Mouse (Mus musculus) liver, postnatal 0 days (tissue): ENCODE data around the gene Fbxo47. TPM values are rescaled to one million over a fixed set of nuclear protein-coding genes. Genes with fewer than 3 reads are reported as not detected.

Experiments used
- ATAC-seq: fragments of 200-750 bp; cut with Nextera tagmentation; 2 replicates; pipeline ENCODE4 v1.8.0; 2017; ENCODE audit warnings: mild to moderate bottlenecking, moderate library complexity
- DNase-seq: peaks from one replicate; pipeline ENCODE4 v3.0.0-alpha.2; 2016
- H3K27ac ChIP-seq: fragments of 300-500 bp; sonication (generic); 2 replicates; pipeline ENCODE4 v1.5.1; 2014; ENCODE audit warnings: antibody characterized with exemption, moderate library complexity, mild to moderate bottlenecking, low read depth
- H3K27me3 ChIP-seq: fragments of 300-500 bp; sonication (generic); 2 replicates; pipeline ENCODE4 v1.6.1; 2014; ENCODE audit warnings: low read length, control low read depth, mixed read lengths; ENCODE audit not compliant: insufficient read depth
- H3K36me3 ChIP-seq: fragments of 300-500 bp; sonication (generic); replicated peaks from 2 replicates; pipeline ENCODE4 v1.6.1; 2014; ENCODE audit warnings: mild to moderate bottlenecking, control low read depth, low read length, moderate library complexity, mixed read lengths; ENCODE audit not compliant: insufficient read depth
- H3K4me1 ChIP-seq: fragments of 300-500 bp; sonication (generic); 2 replicates; pipeline ENCODE4 v1.6.1; 2014; ENCODE audit warnings: antibody characterized with exemption, mild to moderate bottlenecking, control low read depth; ENCODE audit not compliant: insufficient read depth
- H3K4me2 ChIP-seq: fragments of 300-500 bp; sonication (generic); 2 replicates; pipeline ENCODE4 v1.6.1; 2014; ENCODE audit warnings: low read depth, mild to moderate bottlenecking, low read length, moderate library complexity, mixed read lengths
- H3K4me3 ChIP-seq: fragments of 300-500 bp; sonication (generic); 2 replicates; pipeline ENCODE4 v1.5.1; 2014; ENCODE audit warnings: low read depth, low read length
- H3K9ac ChIP-seq: fragments of 300-500 bp; sonication (generic); replicated peaks from 2 replicates; pipeline ENCODE4 v1.6.1; 2014; ENCODE audit warnings: mild to moderate bottlenecking, moderate library complexity
- H3K9me3 ChIP-seq: fragments of 300-500 bp; sonication (generic); 2 replicates; pipeline ENCODE4 v1.6.1; 2016; ENCODE audit warnings: mild to moderate bottlenecking, control low read depth, low read length, mixed read lengths
- CTCF ChIP-seq: sonication (generic); IDR thresholded peaks from 2 replicates; pipeline ENCODE4 v1.5.1; 2016; ENCODE audit warnings: antibody characterized with exemption, low read depth
- EP300 ChIP-seq: IDR thresholded peaks from 2 replicates; pipeline ENCODE4 v1.6.1; 2016; ENCODE audit warnings: antibody characterized with exemption, low read depth, mild to moderate bottlenecking
- WGBS: fragments of 180-500 bp; shearing (Covaris S2); extraction: QIAGEN DNeasy Blood & Tissue Kit; methylation state at CpG from one replicate; pipeline ENCODE4 v1.1.7; 2014; ENCODE audit not compliant: insufficient replicate concordance; 5-methylcytosine and 5-hydroxymethylcytosine counted together
- polyA plus RNA-seq: library from polyadenylated mRNA; unstranded; fragments of >200 nt; fragmentation: Nextera tagmentation; extraction: Ambion mirVana; gene quantifications from 2 replicates; pipeline ENCODE4 v1.2.1, GENCODE M21; 2015

The Fbxo47 gene
- 0.26 and 0.27 TPM in 2 replicates for polyA plus RNA-seq

DNA sequence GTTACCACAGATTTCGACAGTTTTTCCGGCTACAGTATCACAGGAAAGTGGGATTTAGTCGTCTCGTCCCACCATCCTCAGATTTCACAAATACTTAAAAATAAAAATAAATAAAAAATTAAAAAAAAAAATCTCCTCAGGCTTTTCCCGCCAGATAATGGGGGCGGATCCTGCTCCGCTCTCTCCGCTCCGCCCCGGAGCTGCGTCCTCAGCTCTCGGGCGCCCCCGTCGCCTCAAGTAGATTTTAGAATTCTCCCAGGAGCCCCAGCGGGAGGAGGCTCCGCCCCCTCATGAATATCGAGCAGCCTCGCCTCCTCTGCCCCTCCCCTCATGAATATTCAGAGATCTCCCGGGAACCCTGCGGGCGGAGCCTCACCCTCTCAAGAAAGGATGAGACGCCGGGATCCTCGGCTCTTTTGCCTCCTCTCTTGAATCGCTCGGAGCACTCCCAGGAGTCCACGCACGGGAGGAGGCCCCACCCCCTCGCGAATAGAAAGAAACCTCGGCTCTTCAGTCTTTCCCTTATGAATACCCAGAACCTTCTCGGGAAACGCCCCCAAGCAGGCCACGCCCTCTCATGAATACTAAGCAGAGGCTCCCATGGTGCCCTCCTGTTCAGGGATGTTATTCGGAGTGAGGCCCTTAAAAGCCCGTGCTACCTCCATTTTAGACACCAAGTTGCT lies at the start of gene Fbxo47:
Gene Fbxo47, minus strand, starts transcription at position 237 of the 683 bp plus-strand sequence.
- WGBS: 2% methylated on average over 37 of the region's 37 CpGs
- TF ChIP-seq CTCF (peak; percentile 77), EP300 (peak; percentile 33; the same call in 1 of the 2 replicates)
- H3K4me3 ChIP-seq: peak within 1 kb of the TSS; percentile 62
- no peaks in the 10 kb centered on the region for H3K9me3 ChIP-seq
- DNase-seq (peak; percentile 96), ATAC-seq (peak; percentile 96)
- peaks cover 4% of the 10 kb centered on the region; the same call in 1 of the 2 replicates for H3K4me1 ChIP-seq
- H3K4me2 ChIP-seq: peak within 1 kb of the TSS; percentile 69
- H3K27ac ChIP-seq: peak within 1 kb of the TSS; percentile 83
- H3K27me3 ChIP-seq: no peaks in the 10 kb centered on the region
- H3K36me3 ChIP-seq: no peaks in the 10 kb centered on the region
- H3K9ac ChIP-seq: peak within 1 kb of the TSS; percentile 63

- 76% methylated on average over 1 of the region's 1 CpGs for WGBS
- Histone ChIP-seq H3K4me1 (no peaks in the 10 kb centered on the region; the same call in 1 of the 2 replicates), H3K4me2 (no peak overlapping the region), H3K9me3 (no peaks in the 10 kb centered on the region), H3K27me3 (no peaks in the 10 kb centered on the region), H3K27ac (no peak overlapping the region), H3K4me3 (no peak overlapping the region), H3K9ac (no peak overlapping the region), H3K36me3 (no peaks in the 10 kb centered on the region)
- TF ChIP-seq EP300: no peak
- TF ChIP-seq CTCF: no peak
- DNase-seq (no peak), ATAC-seq (no peak)
Observed at GRCm38 (mm10) chr11:97933553-97933952, 49.6 kb upstream of the Fbxo47 start.

DNA sequence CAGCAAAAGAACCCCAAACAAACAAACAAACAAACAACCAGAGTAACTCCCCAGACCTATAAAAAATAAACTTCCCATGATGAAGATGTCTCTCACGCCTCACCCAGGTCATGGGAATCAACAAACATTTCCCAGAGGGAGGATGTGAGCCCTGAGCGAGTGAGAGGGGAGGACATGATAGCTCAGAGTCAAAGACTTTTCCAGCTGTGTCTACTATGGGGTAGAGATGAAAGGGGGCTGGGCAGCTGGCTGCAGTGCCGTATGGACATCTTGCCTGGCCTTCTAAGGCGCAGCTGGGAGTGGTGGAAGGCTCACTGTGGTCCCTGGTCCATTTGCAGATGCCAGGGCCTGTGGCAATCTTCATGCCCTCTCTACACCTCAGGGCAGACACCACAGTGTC lies 45.0 kb upstream of the Fbxo47 start:
- ATAC-seq (no peak), DNase-seq (no peak)
- no peaks in the 10 kb centered on the region for H3K36me3 ChIP-seq
- H3K4me1 ChIP-seq: no peaks in the 10 kb centered on the region
- H3K9me3 ChIP-seq: no peaks in the 10 kb centered on the region
- TF ChIP-seq EP300: no peak
- no peak for TF ChIP-seq CTCF
- H3K27ac ChIP-seq: no peak overlapping the region
- no peak overlapping the region for H3K4me3 ChIP-seq
- no peaks in the 10 kb centered on the region for H3K27me3 ChIP-seq
- WGBS: 66% methylated on average over 4 of the region's 4 CpGs
- H3K9ac ChIP-seq: no peak overlapping the region
- no peak overlapping the region for H3K4me2 ChIP-seq

GRCm38 (mm10) chr11:97924217-97924616 lies 40.3 kb upstream of the Fbxo47 start:
- TF ChIP-seq EP300 (no peak), CTCF (no peak)
- ATAC-seq: no peak
- no peak overlapping the region for H3K9ac ChIP-seq
- 84% methylated on average over 10 of the region's 10 CpGs for WGBS
- no peak overlapping the region for H3K27ac ChIP-seq
- no peak for DNase-seq
- no peak overlapping the region for H3K4me2 ChIP-seq
- H3K4me3 ChIP-seq: no peak overlapping the region
- H3K36me3 ChIP-seq: no peaks in the 10 kb centered on the region
- H3K9me3 ChIP-seq: no peaks in the 10 kb centered on the region
- H3K4me1 ChIP-seq: no peaks in the 10 kb centered on the region
- no peaks in the 10 kb centered on the region for H3K27me3 ChIP-seq

DNA sequence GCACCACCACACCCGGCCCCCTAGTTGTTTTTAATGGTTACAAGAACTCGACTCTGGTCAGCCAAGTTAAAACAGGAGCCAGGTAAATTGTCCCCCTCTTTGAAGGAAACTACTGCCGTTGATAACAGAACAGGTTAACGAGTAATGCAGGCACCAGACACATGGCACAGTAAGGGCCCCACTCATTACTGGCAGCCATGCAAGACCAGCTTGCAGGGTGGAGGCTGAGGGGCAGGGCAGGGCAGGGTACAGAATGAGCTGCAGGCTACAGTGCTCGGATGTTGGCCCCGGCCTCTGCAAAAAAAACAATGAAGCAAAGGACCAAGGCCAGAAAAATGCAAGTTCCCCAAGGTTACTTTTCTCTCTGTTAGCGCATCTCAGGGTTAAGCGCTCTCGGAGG lies 39.7 kb upstream of the Fbxo47 start:
- H3K9me3 ChIP-seq: no peaks in the 10 kb centered on the region
- H3K4me3 ChIP-seq: no peak overlapping the region
- no peak overlapping the region for H3K27ac ChIP-seq
- no peak for DNase-seq
- no peak for ATAC-seq
- no peak overlapping the region for H3K9ac ChIP-seq
- H3K36me3 ChIP-seq: no peaks in the 10 kb centered on the region
- H3K4me2 ChIP-seq: no peak overlapping the region
- WGBS: 76% methylated on average over 9 of the region's 9 CpGs
- H3K27me3 ChIP-seq: no peaks in the 10 kb centered on the region
- no peaks in the 10 kb centered on the region for H3K4me1 ChIP-seq
- no peak for TF ChIP-seq CTCF
- no peak for TF ChIP-seq EP300

DNA sequence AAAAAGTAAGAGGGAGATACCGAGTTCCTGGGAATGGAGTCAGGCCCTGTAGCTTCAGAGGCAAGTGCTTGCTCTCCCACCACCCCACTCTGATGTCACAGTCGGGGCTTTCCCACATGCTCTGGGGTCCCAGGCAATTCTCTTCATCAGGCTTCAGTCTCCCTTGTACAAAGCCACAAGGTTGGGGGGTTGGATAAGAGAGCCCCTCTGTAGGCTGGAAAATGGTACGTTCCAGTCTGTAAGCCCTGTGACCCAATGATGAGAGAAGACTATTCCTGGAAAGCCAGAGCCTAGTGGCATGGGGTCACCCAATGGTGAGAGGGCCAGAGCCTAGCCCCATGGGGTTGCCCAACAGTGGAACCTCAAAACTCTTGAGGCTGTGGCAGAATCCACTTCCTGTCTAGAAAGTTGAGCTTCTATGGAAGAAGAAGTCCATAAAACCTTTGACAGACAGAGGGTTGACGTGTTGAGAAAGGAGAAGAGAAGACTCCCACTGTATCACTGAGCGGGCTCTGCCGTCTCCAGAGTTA lies 32.1 kb upstream of the Fbxo47 start:
- H3K4me2 ChIP-seq: no peak overlapping the region
- no peaks in the 10 kb centered on the region for H3K4me1 ChIP-seq
- no peaks in the 10 kb centered on the region for H3K27me3 ChIP-seq
- no peak overlapping the region for H3K9ac ChIP-seq
- DNase-seq: no peak
- H3K4me3 ChIP-seq: no peak overlapping the region
- H3K36me3 ChIP-seq: no peaks in the 10 kb centered on the region
- H3K27ac ChIP-seq: no peak overlapping the region
- H3K9me3 ChIP-seq: no peaks in the 10 kb centered on the region
- TF ChIP-seq CTCF (no peak), EP300 (no peak)
- 73% methylated on average over 6 of the region's 6 CpGs for WGBS
- ATAC-seq: no peak
